Mouse (Mus musculus): ENCODE measurements around the gene Il4i1.
A peak's percentile ranks its signal among the peaks of the same experiment; 100 is the strongest.

Gene Il4i1

DNA sequence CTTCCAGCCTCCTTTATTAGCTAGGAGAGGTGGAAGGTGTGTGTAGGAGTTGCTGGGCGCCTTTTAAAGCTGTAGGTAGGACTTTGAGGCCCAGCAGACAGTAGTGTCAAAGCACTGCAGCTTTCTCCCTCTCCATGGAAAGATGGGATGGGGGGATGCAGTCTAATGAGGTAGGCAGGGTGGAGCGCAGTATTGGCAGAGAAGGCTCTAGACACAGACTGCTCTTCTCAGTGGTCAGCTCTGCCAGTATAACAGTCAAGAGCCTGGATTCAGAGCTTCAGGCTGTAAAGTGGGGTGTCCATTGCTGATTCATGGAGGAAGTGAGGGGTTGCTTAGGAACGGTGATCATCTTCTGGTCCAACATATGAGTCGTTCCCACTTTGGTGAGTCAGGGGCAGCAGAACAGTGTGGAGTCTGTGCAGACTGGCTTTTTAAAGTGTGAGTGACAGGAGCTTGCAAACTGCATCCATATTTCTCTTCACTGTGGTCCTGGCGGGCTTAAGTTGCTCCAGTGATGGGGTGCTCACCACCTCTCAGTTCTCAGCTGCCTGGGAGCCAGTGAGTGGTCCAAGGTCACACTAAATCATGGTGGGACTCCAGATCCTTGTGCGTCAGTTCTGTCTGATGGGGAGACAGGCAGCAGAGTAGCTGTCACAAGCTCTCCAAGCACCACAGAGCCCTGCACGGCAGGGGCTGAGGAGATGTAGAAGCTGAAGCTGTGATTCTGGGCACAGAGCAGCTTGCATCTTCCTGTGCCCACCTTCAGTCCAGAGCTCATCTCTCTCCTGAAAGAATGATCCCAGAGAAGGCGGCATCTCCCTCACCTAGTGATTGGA, 34.8 kb downstream of the Il4i1 start:
- no peak for DNase-seq

DNA sequence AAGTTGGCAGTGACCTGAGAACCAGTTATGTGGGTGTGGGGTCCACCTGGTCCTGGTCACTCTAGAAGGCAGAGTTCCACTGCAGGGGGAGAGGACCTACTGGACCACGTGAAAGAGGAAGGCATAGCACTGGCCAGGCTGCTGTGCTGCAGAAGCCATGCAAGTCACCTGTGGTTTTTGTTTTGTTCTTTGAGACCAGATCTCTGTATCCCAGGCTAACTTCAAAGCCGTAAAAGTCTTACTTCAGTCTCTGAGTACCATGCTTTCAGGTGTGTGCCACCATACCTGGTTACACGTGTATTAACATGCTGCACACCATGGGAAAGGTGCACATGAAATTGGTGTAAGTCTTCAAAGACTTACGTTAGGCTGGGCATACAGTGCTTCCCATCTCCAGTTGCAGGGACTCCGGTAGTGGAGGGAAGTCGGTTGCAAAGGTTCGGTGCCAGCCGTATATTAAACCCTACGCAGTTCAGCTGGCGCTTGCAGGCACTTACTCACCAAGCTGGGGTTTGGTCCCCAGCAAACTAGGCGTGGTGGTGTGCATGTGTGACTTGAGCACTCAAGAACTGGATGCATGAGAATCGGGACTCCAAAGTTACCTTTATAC, 35.5 kb downstream of the Il4i1 start:
- DNase-seq, result no peak

DNA sequence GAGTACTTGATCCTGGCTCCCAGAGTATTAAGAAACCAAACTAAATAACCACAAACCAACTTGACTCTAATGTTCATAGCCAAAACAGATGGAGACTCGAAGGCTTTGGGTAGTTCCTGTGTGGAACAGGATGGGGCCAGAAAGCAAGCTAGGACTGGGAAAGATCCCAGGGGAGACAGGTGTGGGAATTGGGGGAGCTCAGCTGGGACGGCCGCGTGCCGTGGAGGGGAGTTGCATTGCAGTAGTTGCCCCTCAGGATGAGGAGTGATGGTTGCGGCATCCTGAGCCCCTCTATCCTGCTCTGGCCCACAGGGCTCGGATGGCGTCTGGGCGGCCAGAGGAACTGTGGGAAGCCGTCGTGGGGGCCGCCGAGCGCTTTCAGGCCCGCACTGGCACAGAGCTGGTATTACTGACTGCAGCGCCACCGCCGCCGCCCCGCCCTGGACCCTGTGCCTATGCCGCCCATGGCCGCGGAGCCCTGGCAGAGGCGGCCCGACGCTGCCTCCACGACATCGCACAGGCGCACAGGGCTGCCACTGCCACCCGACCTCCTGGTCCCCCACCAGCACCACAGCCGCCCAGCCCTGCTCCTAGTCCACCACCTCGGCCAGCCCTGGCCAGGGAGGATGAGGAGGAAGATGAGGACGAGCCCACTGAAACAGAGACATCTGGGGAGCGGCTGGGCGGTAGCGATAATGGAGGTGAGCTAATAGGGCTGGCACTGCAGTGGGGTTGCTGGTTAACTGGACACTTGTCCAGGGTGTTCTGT, 36.3 kb downstream of the Il4i1 start:
- no peak for DNase-seq

DNA sequence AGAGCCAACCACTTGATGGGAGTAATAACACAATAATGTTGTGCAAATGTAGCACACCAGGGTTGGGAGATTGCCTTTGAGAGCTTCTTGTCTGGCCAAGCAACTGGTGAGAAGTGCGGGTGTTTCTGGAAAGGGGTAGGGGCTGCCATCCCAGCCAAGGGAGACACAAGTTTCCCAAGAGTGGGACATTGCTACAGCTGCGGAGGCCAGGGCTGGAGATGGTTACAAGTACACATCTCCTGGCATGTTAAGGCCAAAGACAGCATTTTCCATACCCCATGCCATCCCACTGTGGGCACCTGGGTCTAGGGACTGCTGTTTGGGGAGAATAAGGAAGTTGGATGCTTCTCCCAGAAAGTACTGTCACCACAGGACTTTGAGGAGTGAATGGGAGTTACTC, 36.9 kb downstream of the Il4i1 start:
- DNase-seq, result no peak

DNA sequence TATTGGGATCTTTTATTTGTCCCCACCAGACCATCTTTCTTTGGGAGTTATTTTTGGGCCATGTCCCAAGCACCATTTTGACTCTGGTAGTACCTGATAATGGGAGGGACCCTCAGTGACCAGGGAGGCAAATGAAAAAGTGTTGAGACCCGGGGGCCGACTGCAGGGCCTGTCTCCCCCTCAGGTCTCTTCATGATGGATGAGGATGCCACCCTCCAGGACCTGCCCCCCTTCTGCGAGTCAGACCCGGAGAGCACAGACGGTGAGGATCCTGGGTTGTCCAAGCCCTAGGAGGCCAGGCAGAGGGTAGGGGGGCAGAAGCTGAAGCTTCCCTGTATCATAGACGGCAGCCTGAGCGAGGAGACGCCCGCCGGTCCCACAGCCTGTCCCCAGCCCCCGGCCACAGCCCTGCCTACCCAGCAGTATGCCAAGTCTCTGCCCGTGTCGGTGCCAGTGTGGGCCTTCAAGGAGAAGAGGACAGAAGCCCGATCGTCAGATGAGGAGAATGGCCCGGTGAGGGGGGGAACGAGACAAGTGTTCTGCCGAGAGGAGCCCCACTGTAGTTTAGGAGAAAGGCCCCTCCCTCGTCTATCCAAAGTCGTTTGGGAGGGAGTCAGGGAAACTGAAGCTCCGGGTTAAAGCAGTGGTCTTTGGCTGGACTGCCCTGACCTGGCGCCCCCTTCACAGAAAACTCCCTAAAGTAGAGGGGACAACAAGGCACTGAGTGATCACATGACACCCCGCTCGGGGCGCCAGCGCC, 37.6 kb downstream of the Il4i1 start:
- DNase-seq, result no peak

DNA sequence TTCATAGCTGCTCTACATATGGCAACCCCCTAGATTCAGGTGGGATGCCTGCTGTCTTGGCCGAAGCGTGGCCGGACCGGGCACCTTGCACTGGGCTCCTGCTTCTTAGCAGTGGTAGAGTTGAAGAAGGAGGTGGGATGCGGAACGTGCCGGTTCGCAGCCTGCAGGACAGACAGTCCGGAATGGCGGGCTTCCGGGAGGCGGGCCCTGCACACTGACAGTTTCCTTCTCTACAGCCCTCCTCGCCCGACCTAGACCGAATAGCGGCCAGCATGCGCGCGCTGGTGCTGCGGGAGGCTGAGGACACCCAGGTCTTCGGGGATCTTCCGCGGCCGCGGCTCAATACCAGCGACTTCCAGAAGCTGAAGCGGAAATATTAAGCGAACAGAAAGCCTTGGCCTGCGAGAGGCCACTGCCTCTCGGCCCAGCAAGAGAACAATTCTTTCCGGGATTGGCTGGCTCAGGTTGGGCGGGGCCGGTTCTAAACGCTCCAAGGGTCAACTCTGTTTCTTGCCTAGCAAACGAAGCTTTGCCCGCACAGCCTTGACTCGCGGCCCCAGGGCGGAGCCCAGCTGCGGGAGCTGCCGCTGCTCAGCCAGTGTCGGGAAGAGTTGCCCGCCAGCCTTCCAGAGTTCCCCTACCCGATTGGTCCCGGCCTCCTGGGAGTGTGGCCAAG, 38.3 kb downstream of the Il4i1 start:
- peak; percentile 72 for DNase-seq

DNA sequence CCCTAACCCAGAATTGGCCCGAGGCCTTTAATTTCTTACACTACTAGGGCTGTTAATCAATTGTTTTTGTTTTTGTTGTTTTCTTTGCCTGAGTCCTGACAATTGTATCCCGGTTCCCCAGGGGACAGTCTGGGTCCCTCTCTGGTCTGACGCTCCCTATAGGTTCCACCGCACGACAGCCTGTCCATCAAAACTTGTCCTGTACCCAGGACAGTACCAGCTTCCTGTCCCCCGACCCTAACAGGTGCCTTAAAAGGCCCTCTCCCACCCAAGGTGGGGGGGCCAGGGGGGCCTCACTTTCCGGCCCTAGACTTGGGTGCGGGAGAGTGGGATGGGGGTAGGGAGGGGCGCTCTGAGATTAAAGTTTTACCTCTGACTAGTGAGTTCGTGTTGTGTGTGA, 38.8 kb downstream of the Il4i1 start:
- DNase-seq, result no peak

DNA sequence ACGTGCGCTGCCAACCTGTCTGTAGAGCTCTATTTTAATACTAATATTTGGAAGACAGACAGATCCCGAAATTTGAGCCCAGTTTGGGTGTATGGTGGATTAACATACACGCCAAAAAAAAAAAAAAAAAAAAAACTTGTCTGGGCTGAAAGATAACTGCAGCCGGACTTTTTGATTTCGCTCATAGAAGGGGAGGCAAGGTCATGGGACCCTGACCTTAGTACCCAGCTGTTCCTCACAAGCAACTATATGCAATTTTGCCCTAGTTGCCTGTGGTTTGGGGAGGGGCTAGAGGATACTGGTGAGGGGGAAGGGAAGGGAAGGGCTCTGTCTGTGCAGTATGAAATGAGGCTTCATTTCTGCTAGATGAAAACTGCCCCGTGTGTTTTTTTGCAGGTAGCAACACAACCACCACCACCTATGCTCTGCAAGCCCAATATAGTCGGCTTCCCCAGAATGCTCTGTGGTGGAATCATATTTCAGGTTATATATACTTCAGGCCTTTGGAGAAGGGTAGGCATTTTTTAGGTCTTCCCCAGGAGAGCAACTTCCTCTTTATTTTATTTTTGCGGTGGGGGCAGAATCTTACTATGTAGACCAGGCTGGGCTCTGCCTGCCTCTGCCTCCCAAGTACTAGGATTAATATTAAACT, 40.2 kb downstream of the Il4i1 start:
- no peak for DNase-seq

DNA sequence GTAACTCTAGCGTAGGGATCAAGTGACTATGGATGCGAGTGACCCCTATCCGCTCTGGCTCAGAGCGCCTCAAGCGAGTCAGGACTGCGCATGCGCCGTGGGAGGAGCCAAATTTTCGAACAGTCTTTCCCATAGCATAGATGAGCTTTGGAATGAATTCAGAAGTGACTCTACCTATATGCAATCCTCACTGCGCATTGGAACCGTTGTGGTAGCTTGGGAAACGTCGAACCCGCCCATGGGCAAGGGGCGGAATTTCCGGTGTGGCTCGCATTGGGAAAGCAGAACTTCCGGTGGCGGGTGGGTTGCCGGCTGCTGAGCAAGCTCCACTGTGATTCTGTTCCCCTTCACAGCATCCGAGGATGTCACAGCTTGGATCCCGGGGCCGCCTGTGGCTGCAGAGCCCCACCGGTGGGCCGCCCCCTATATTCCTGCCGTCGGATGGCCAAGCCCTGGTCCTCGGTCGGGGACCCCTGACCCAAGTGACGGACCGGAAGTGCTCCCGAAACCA, 40.9 kb downstream of the Il4i1 start, which contains the start of gene Pnkp:
Gene Pnkp, plus strand, starts transcription at position 98 of the 511 bp plus-strand sequence.
- peak; percentile 88 for DNase-seq

DNA sequence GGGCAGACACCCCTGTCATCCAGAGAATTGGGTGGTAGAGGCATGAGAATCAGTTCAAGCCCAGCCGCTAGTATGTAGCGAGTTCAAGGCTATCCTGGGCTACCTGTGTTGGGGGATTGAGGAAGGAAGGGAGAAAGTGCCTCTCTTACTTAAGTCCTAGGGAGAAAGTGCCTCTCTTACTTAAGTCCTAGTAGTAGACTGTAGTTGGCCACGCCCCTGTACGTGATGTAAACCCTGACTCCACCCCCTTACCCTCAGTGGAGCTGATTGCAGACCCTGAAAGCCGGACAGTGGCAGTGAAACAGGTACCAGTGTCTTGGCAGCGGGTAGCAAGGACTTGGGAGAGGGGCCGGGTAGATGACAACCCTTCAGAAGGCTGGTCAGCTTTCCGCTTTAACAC, 41.7 kb downstream of the Il4i1 start:
- no peak for DNase-seq

DNA sequence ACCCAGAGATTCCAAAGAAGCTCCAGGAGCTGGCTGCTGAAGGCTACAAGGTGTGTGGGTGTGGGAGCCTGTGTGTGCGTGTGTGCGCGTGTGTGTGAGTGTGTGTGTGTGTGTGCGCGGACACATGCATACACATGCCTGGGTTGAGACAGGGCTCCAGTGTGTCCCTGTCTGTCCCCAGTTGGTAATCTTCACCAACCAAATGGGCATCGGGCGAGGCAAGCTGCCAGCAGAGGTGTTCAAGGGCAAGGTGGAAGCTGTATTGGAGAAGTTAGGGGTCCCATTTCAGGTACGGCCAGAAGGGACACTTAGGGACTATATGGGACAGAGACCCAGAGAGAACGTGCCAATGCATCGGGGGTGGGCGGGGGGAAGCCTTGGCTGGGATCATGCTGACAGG, 43.7 kb downstream of the Il4i1 start:
- DNase-seq, result no peak

DNA sequence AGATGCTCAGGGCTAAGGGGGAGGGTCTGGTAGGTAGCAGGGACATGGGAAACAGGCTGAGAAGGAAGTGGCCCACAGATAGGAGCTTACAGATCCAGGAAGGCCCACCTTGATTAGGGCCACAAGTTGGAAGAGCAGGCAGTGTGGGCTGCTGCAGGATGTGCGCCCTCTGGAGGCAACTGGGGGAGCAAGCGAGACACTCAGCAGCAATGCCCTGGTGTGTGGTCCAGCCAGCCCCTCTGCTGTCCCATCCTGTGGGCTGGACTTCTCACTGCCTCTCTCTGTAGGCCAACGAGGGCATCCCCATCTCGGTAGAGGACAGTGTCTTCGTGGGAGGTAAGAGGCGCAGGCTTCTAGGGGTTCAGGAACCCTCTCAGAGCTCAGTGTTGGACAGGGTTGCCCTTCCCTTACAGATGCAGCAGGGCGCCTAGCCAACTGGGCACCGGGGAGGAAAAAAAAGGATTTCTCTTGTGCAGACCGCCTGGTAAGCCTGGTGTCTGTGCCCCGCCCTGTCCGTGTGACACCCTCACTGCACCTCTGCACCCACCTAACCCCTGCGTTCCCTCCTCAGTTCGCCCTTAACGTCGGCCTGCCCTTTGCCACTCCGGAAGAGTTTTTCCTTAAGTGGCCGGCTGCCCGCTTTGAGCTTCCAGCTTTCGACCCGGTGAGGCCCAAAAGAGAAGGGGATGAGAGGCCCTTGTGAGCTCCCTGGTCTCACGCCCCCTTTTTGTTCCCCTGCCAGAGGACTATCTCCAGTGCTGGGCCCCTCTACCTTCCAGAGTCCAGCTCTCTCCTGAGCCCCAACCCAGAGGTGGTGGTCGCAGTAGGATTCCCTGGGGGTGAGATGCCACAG, 44.6 kb downstream of the Il4i1 start:
- peak; percentile 77 for DNase-seq

DNA sequence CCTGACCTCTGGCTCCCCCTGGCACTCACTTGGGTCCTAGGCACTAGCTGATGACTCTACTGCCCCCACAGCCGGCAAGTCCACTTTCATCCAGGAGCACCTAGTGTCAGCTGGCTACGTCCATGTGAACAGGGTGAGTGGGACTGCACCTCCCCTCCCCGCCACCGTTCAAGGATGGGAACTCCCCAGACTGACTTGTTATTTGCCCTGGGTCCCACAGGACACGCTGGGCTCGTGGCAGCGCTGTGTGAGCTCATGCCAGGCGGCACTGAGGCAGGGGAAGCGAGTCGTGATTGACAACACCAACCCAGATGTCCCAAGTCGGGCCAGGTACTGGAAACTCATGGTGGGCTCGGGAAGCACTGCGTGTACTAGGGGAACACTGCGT, 45.2 kb downstream of the Il4i1 start:
- DNase-seq, result no peak

DNA sequence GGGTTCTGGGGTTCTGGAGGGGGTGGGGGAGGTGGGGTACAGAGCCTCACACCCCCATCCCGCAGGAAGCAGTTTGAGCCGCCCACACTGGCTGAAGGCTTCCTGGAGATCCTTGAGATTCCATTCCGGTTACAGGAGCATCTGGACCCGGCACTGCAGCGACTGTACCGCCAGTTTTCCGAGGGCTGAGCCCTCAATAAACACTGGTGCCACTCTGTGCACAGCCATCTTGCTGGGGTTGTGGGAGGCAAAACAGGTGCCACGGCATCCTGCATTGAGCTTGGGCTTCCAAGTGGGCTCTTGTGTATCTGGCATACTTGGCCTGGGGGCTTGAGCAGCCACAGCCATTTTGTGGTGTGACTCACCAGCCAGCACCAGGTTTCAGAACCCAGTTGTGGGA, 46.2 kb downstream of the Il4i1 start:
- no peak for DNase-seq

DNA sequence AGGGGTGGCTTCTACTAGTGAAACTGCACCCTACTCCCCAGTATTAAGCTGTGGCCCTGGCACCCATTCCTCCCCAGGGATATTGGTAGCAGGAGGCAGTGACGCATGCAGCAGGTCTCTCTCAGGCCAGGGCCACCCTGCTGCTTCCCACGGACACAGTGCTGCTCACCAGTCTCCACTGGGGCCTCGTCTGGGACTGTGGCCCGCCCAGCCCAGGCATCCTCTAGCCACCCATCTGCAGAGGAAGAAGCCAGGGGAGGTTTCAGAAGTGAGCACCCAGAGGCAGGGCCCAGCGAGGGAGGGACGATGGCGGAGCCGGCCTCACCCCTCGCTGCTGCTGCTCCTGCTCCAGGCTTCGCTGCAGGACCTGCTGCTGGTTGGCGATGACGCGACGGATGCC, 47.0 kb downstream of the Il4i1 start:
- DNase-seq, result no peak

DNA sequence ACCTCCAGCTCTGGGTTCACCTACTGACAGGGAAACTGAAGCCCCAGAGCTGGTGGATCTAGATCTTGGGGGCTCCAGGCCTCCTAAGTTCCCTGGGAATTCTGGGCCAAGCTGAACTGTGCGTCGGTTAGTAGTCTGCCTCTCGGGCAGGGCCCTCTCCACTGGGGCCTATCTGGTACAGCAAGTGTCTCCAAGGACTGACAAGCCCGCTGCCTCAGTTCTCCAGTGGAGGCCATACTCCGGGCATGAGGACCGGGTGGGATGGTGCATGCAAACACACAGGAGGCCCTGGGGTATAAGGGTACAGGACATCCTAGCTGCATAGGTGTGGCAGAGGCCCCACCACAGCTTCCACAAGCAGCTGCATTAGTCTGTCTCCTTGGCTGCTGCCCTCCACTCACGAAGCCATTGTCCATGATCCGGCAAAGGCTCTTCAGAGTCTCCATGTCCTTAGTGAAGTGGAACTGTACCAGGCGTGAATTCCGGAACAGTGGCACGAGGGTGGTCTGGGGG, 47.9 kb downstream of the Il4i1 start:
- no peak for DNase-seq

DNA sequence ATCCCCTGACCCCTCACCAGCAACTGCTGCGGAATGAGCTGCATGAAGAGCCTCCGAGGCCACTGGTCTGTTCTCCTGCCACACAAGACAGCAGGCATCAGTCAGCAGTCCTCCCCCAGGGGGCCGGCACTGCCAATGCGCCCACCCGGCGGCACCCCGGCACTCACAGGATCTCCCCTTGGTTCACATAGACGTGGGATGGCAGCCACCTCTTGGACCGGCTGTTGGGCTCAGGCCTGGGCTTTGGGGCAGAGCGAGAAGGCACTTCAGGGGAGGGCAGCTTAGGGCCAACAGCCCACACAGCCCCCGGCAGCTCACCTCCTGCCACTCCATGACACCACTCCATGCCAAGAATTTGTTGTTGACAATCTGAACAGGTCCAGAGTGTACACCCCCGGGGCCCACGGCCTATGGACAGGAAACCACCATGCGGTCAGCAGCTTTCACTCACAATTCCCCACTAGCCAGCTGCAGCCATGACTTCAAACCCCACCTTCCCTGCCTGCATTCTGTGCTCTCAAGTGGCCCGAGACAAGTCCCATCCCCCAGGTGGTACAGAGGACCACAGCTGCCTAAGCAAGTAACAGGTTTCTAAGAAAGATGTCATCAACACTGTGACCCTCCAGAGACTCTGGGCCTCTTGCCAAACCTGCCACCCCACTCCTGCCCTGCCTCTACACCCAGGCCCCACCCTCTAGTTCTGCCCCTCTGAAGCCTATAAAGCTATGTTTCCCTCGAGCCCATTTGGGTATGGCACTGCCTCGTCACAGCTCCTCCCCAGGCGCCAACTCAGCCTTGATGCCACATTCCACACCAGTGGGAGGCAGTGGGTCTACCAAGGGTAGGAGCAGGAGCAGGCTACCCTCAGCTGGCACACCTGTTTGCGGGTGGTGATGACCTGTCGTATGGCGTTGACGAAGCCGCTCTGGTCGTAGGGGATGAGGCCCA, 48.7 kb downstream of the Il4i1 start:
- DNase-seq, result no peak

DNA sequence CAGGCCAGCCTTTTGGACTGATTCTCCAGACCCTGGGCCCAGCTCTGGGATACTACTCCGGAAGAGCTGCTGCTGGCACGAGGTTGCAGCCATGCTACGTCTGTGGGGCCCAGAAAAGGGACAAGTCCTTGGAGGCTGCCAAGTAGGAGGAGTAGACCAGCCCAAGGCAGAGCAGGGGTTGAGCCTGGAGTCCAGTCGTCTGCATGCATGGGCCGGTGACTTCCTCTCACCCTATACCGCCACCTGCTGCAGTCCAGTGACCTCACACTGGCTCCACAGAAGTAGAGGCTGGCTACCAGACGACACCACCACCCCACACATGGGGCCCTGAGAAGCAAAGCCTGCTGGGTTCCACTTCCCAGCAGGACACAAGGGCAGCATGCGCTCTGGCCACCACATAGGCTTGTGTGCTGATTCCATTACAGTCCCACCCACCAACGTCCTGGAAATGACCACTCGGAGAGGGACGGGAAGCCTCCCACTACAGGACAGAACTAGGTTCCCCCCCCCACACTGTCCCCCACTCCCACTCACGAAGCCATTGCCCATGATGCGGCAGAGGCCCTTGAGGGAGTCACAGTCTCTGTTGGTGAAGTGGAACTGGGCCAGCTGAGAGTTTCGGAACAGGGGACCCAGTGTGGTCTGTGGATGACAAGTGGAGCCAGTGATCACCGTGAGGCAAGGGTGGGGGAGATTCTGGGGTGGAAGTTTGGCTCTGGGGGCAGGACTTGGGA, 50.3 kb downstream of the Il4i1 start:
- DNase-seq, result no peak
